Mouse (Mus musculus): Measurements from ENCODE around the gene Gm8281. TPM values are rescaled to one million over a fixed set of nuclear protein-coding genes. Genes with fewer than 3 reads are reported as not detected.
"Not testable (repeated sequence)": the region's sequence is repeated elsewhere in the genome, so short reads cannot be mapped to it uniquely, and the experiment has no call there.

Gene Gm8281
- polyA plus RNA-seq (2016; fragmentation: Nextera tagmentation; extraction: Ambion mirVana): 3.4 and 3.7 TPM in 2 replicates

GRCm38 (mm10) chr14:5070611-5071490, at the start of gene Gm8281:
Gm8281 (plus strand) TSS chr14:5071040.
- H3K36me3 ChIP-seq; ATAC-seq (ENCODE audit: insufficient number of reproducible peaks, low FRiP score); H3K9me3 ChIP-seq (replicated peaks); H3K27ac ChIP-seq (ENCODE audit: poor library complexity, severe bottlenecking); H3K4me1 ChIP-seq (replicated peaks); H3K27me3 ChIP-seq (replicated peaks): not testable (repeated sequence)
- Histone ChIP-seq H3K4me3 (peak within 1 kb of the TSS; percentile 52), H3K4me2 (peak within 1 kb of the TSS; percentile 77), H3K9ac (peak within 1 kb of the TSS; percentile 58)
- WGBS: 3% methylated on average over 23 of the region's 63 CpGs

DNA sequence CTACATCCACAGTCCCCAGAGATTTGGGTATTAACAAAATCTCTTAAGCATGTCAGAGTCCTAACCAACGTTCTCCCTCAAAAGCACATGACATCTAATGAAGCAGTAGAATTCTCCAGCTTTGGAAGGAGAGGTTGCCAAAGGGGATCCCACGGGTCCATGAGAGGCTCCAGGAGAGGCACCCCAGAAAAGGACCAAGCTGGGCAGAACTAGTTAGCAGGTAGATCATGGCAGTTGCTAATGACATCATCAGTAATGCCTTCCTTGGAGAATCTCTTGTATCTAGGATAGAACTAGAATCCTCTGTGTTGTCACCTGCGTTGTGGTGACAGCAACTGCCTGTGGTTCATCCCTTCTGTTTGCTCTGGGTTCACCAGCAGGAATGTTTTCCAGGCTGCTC, 20.5 kb upstream of the Gm8281 start, which contains the start of gene 4930555G01Rik:
Gene 4930555G01Rik (plus strand): TSS at position 301 of the 400 bp plus-strand sequence.
- H3K4me1 ChIP-seq (replicated peaks); H3K4me3 ChIP-seq; H3K9me3 ChIP-seq (replicated peaks); H3K4me2 ChIP-seq; H3K9ac ChIP-seq; H3K27me3 ChIP-seq (replicated peaks); H3K27ac ChIP-seq (ENCODE audit: poor library complexity, severe bottlenecking); H3K36me3 ChIP-seq; ATAC-seq (ENCODE audit: insufficient number of reproducible peaks, low FRiP score): not testable (repeated sequence)
- no CpG with 5 or more reads among the region's 3 CpGs for WGBS

GRCm38 (mm10) chr14:5131219-5131618, 60.4 kb downstream of the Gm8281 start, which contains the start of gene Gm8279:
Gm8279 (plus strand) TSS chr14:5131519.
- not testable (repeated sequence) for H3K27me3 ChIP-seq (replicated peaks); H3K9ac ChIP-seq; H3K4me1 ChIP-seq (replicated peaks); H3K4me2 ChIP-seq; H3K9me3 ChIP-seq (replicated peaks); H3K4me3 ChIP-seq; H3K27ac ChIP-seq (ENCODE audit: poor library complexity, severe bottlenecking); H3K36me3 ChIP-seq; ATAC-seq (ENCODE audit: insufficient number of reproducible peaks, low FRiP score)
- WGBS: 78% methylated on average over 2 of the region's 2 CpGs

Other genes with a start within 250 kb of the Gm8281 start
- not detected in 2 replicates for gene Gm3269, start 232.9 kb upstream of the Gm8281 start, polyA plus RNA-seq (2016; fragmentation: Nextera tagmentation; extraction: Ambion mirVana)
- gene Gm3264, start 215.5 kb upstream of the Gm8281 start, polyA plus RNA-seq (2016; fragmentation: Nextera tagmentation; extraction: Ambion mirVana): 1.9 and 2.1 TPM in 2 replicates
- not detected in 2 replicates for gene Gm3278, start 178.6 kb upstream of the Gm8281 start, polyA plus RNA-seq (2016; fragmentation: Nextera tagmentation; extraction: Ambion mirVana)
- gene Gm8297, start 87.1 kb upstream of the Gm8281 start, polyA plus RNA-seq (2016; fragmentation: Nextera tagmentation; extraction: Ambion mirVana): 0.30 TPM in 1 of 2 replicates, not detected in the other
- not detected in 2 replicates for gene Gm3298, start 55.1 kb upstream of the Gm8281 start, polyA plus RNA-seq (2016; fragmentation: Nextera tagmentation; extraction: Ambion mirVana)
- not detected in 2 replicates for gene 4930555G01Rik, start 20.4 kb upstream of the Gm8281 start, polyA plus RNA-seq (2016; fragmentation: Nextera tagmentation; extraction: Ambion mirVana)
- 0.18 TPM in 1 of 2 replicates, not detected in the other for gene Gm8279, start 60.5 kb downstream of the Gm8281 start, polyA plus RNA-seq (2016; fragmentation: Nextera tagmentation; extraction: Ambion mirVana)
- not detected in 2 replicates for gene Gm3317, start 93.5 kb downstream of the Gm8281 start, polyA plus RNA-seq (2016; fragmentation: Nextera tagmentation; extraction: Ambion mirVana)
- gene Gm8271, start 114.8 kb downstream of the Gm8281 start, polyA plus RNA-seq (2016; fragmentation: Nextera tagmentation; extraction: Ambion mirVana): not detected in 2 replicates
- gene Gm3526, start 189.5 kb downstream of the Gm8281 start, polyA plus RNA-seq (2016; fragmentation: Nextera tagmentation; extraction: Ambion mirVana): not detected in 2 replicates

All from heart, embryonic 12.5 days (tissue).